Mouse (Mus musculus): ENCODE results near the gene Tcn2. TPM values are rescaled to one million over a fixed set of nuclear protein-coding genes. Genes with fewer than 3 reads are reported as not detected.

The Tcn2 gene
- polyA plus RNA-seq, 1 experiment from 2014 or later, result 21.2 TPM

DNA sequence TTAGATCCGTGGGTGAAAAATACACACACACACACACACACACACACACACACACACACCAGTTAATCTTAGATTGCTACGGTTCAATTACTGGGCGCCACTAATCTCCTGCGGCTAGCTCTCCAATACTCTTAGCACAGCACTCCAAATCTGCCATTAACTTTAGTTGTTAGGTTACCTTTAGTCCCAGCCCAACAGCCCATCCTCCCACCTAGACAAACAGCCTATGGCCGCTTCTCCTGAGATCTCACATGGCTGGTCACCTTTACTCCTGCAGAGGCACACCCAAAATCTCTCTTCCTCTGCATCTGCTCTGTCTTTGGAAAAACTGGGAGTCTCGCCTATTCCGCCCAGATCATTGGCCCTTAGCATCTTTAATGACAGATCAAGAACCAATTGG lies 9.4 kb upstream of the Tcn2 start:
- no peaks in the 10 kb centered on the region for H3K27me3 ChIP-seq (ENCODE audit: control insufficient read depth, insufficient read depth, low read length)

DNA sequence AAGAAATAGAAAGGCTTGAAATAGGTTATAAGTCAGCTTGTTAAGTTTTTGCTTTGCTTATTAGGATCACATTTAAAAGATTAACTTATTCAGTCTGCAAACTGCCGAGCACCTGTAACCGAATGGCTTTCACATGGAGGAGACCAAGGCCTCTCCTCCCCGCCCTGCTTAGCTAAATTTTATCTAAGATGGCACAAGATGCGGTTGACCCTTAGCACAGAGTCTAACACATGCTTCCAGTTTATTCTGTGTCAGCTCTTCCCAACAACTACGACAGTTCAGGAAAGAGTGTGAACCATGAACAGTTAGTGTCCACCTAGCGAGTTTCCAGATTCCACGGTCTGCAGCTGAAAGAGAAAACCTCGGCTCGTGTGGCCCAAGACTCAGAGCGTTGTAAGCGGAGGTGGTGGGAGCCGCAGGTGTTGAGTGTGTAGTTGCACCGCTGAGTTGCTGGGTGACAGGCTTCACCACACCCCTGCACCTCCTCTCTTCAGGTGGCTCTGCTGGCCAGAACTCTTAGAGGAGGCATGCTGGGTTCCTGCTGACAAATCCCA lies 5.4 kb upstream of the Tcn2 start:
- Histone ChIP-seq H3K4me1 (ENCODE audit: control insufficient read depth, insufficient read depth, low read length) (peaks cover 2% of the 10 kb centered on the region; the same call in 1 of the 2 replicates), H3K9me3 (ENCODE audit: control insufficient read depth, low read length) (no peaks in the 10 kb centered on the region), H3K36me3 (ENCODE audit: control insufficient read depth, insufficient read depth, low read length) (no peaks in the 10 kb centered on the region), H3K27me3 (ENCODE audit: control insufficient read depth, insufficient read depth, low read length) (no peaks in the 10 kb centered on the region), H3K4me2 (ENCODE audit: low read length) (no peak overlapping the region), H3K9ac (replicated peaks; ENCODE audit: low read length) (no peak overlapping the region), H3K4me3 (replicated peaks; ENCODE audit: low read depth, low read length) (no peak overlapping the region), H3K27ac (replicated peaks; ENCODE audit: low read depth, low read length) (no peak overlapping the region)
- 83% methylated on average over 13 of the region's 13 CpGs for WGBS
- ATAC-seq (ENCODE audit: low FRiP score, low TSS enrichment) (no peak), DNase-seq (no peak)

More for the DNA sequence above, 9.4 kb upstream of the Tcn2 start:
- Histone ChIP-seq H3K4me1 (ENCODE audit: control insufficient read depth, insufficient read depth, low read length) (no peaks in the 10 kb centered on the region), H3K36me3 (ENCODE audit: control insufficient read depth, insufficient read depth, low read length) (no peaks in the 10 kb centered on the region), H3K9me3 (ENCODE audit: control insufficient read depth, low read length) (no peaks in the 10 kb centered on the region), H3K4me3 (replicated peaks; ENCODE audit: low read depth, low read length) (no peak overlapping the region), H3K4me2 (ENCODE audit: low read length) (no peak overlapping the region), H3K9ac (replicated peaks; ENCODE audit: low read length) (no peak overlapping the region), H3K27ac (replicated peaks; ENCODE audit: low read depth, low read length) (no peak overlapping the region)
- DNase-seq (no peak), ATAC-seq (ENCODE audit: low FRiP score, low TSS enrichment) (no peak)
- WGBS, result 84% methylated on average over 7 of the region's 7 CpGs

- WGBS, result 89% methylated on average over 3 of the region's 3 CpGs
- DNase-seq (no peak), ATAC-seq (ENCODE audit: low FRiP score, low TSS enrichment) (no peak)
- peaks cover 8% of the 10 kb centered on the region for H3K4me1 ChIP-seq (ENCODE audit: control insufficient read depth, insufficient read depth, low read length)
- no peak overlapping the region for H3K4me3 ChIP-seq (replicated peaks; ENCODE audit: low read depth, low read length)
- H3K27me3 ChIP-seq (ENCODE audit: control insufficient read depth, insufficient read depth, low read length), result no peaks in the 10 kb centered on the region
- H3K27ac ChIP-seq (replicated peaks; ENCODE audit: low read depth, low read length), result no peak overlapping the region
- no peak overlapping the region for H3K4me2 ChIP-seq (ENCODE audit: low read length)
- no peak overlapping the region for H3K9ac ChIP-seq (replicated peaks; ENCODE audit: low read length)
- H3K9me3 ChIP-seq (ENCODE audit: control insufficient read depth, low read length), result no peaks in the 10 kb centered on the region
- H3K36me3 ChIP-seq (ENCODE audit: control insufficient read depth, insufficient read depth, low read length), result no peaks in the 10 kb centered on the region
Measured at GRCm38 (mm10) chr11:3936318-3936717, 4.4 kb upstream of the Tcn2 start.

GRCm38 (mm10) chr11:3935135-3935534 lies 3.2 kb upstream of the Tcn2 start:
- 86% methylated on average over 4 of the region's 4 CpGs for WGBS

DNA sequence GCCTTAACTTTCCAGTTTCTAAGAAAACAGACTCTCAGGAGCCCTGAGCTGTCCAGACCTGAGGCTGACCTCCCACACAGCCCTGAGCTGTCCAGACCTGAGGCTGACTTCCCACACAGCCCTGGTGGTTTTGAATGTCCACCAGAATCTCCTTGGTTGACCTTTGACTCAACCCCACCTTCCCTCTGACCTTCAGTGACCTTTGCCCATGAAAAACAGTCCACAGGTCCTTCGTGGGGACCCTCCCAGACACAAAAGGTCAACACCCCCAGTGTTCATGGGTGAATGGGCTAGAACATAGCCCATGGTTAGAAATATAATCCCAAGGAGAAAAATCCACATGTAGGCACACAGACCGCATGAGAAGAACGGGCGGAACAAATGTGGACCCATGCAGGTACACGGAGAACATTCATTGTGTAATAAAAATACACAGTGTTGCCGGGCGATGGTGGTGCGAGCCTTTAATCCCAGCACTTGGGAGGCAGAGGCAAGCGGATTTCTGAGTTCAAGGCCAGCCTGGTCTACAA lies 1.9 kb upstream of the Tcn2 start:
- ATAC-seq (ENCODE audit: low FRiP score, low TSS enrichment) (no peak), DNase-seq (no peak)
- WGBS, result 83% methylated on average over 9 of the region's 9 CpGs
- Histone ChIP-seq H3K9me3 (ENCODE audit: control insufficient read depth, low read length) (no peaks in the 10 kb centered on the region), H3K4me3 (replicated peaks; ENCODE audit: low read depth, low read length) (no peak overlapping the region), H3K4me1 (ENCODE audit: control insufficient read depth, insufficient read depth, low read length) (peaks cover 14% of the 10 kb centered on the region), H3K36me3 (ENCODE audit: control insufficient read depth, insufficient read depth, low read length) (no peaks in the 10 kb centered on the region), H3K9ac (replicated peaks; ENCODE audit: low read length) (no peak overlapping the region), H3K27me3 (ENCODE audit: control insufficient read depth, insufficient read depth, low read length) (no peaks in the 10 kb centered on the region), H3K27ac (replicated peaks; ENCODE audit: low read depth, low read length) (no peak overlapping the region), H3K4me2 (ENCODE audit: low read length) (no peak overlapping the region)

More at GRCm38 (mm10) chr11:3935135-3935534, 3.2 kb upstream of the Tcn2 start:
- Histone ChIP-seq H3K36me3 (ENCODE audit: control insufficient read depth, insufficient read depth, low read length) (no peaks in the 10 kb centered on the region), H3K4me2 (ENCODE audit: low read length) (no peak overlapping the region), H3K27me3 (ENCODE audit: control insufficient read depth, insufficient read depth, low read length) (no peaks in the 10 kb centered on the region), H3K4me1 (ENCODE audit: control insufficient read depth, insufficient read depth, low read length) (peaks cover 14% of the 10 kb centered on the region), H3K9ac (replicated peaks; ENCODE audit: low read length) (no peak overlapping the region), H3K4me3 (replicated peaks; ENCODE audit: low read depth, low read length) (no peak overlapping the region), H3K9me3 (ENCODE audit: control insufficient read depth, low read length) (no peaks in the 10 kb centered on the region), H3K27ac (replicated peaks; ENCODE audit: low read depth, low read length) (no peak overlapping the region)
- DNase-seq (no peak), ATAC-seq (ENCODE audit: low FRiP score, low TSS enrichment) (no peak)

DNA sequence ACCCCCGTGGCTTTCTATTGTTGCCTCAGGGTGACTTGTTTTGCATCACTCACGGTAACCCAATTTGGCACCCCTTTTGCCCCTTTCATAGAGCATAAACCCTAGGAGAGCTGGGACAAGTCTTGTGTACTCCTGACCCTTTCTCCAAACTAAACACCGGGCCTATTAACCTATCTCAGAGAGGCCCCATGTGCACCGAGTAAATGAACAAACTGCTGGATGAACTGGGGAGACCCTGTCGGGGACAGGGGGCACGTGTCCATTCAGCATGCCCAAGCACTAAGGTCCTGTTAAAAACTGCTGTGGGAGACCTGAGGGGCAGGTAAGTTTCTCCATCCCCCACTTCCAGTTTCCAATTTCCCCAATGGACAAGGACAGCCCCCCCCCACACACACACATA lies 1.0 kb downstream of the Tcn2 start:
- DNase-seq (no peak), ATAC-seq (ENCODE audit: low FRiP score, low TSS enrichment) (no peak)
- no peaks in the 10 kb centered on the region for H3K9me3 ChIP-seq (ENCODE audit: control insufficient read depth, low read length)
- H3K27me3 ChIP-seq (ENCODE audit: control insufficient read depth, insufficient read depth, low read length), result no peaks in the 10 kb centered on the region
- H3K4me3 ChIP-seq (replicated peaks; ENCODE audit: low read depth, low read length), result peak overlapping the region; percentile 39
- H3K4me1 ChIP-seq (ENCODE audit: control insufficient read depth, insufficient read depth, low read length), result peaks cover 14% of the 10 kb centered on the region
- H3K36me3 ChIP-seq (ENCODE audit: control insufficient read depth, insufficient read depth, low read length), result no peaks in the 10 kb centered on the region
- no peak overlapping the region for H3K27ac ChIP-seq (replicated peaks; ENCODE audit: low read depth, low read length)
- H3K4me2 ChIP-seq (ENCODE audit: low read length), result peak overlapping the region; percentile 59
- peak overlapping the region; percentile 27; the same call in 1 of the 2 replicates for H3K9ac ChIP-seq (replicated peaks; ENCODE audit: low read length)
- WGBS, result 20% methylated on average over 6 of the region's 6 CpGs

- Histone ChIP-seq H3K9me3 (ENCODE audit: control insufficient read depth, low read length) (no peaks in the 10 kb centered on the region), H3K4me2 (ENCODE audit: low read length) (no peak overlapping the region), H3K36me3 (ENCODE audit: control insufficient read depth, insufficient read depth, low read length) (no peaks in the 10 kb centered on the region; the same call in 1 of the 2 replicates), H3K4me3 (replicated peaks; ENCODE audit: low read depth, low read length) (no peak overlapping the region), H3K27ac (replicated peaks; ENCODE audit: low read depth, low read length) (no peak overlapping the region), H3K27me3 (ENCODE audit: control insufficient read depth, insufficient read depth, low read length) (no peaks in the 10 kb centered on the region), H3K4me1 (ENCODE audit: control insufficient read depth, insufficient read depth, low read length) (peaks cover 14% of the 10 kb centered on the region), H3K9ac (replicated peaks; ENCODE audit: low read length) (no peak overlapping the region)
- DNase-seq (no peak), ATAC-seq (ENCODE audit: low FRiP score, low TSS enrichment) (no peak)
- 68% methylated on average over 4 of the region's 4 CpGs for WGBS
Measured at GRCm38 (mm10) chr11:3930019-3930418, 1.9 kb downstream of the Tcn2 start.

DNA sequence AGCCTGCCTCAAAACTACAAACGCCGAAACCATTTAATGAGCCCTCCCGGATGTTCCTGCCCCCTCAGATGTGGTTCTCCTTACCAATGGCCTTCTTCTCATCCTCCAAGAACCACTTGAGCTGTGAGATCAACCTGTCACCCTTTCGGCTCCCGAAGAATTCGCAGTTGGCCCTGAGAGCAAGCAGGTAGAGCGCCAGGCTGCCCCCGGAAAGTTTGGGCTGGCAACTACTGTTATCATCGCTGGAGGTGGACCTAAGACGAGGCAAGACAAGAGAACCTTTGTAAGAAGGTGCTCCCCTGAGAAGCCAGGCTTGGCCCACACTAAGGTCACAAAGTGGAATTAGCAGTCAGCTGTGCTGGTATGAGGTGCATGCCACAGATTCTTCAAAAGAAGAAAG lies 6.0 kb downstream of the Tcn2 start:
- H3K4me2 ChIP-seq (ENCODE audit: low read length), result no peak overlapping the region
- DNase-seq, result no peak
- H3K4me3 ChIP-seq (replicated peaks; ENCODE audit: low read depth, low read length), result no peak overlapping the region
- H3K27me3 ChIP-seq (ENCODE audit: control insufficient read depth, insufficient read depth, low read length), result no peaks in the 10 kb centered on the region
- no peak for ATAC-seq (ENCODE audit: low FRiP score, low TSS enrichment)
- H3K27ac ChIP-seq (replicated peaks; ENCODE audit: low read depth, low read length), result no peak overlapping the region
- H3K9me3 ChIP-seq (ENCODE audit: control insufficient read depth, low read length), result no peaks in the 10 kb centered on the region
- no peak overlapping the region for H3K9ac ChIP-seq (replicated peaks; ENCODE audit: low read length)
- peaks cover 1% of the 10 kb centered on the region; the same call in 1 of the 2 replicates for H3K4me1 ChIP-seq (ENCODE audit: control insufficient read depth, insufficient read depth, low read length)
- 93% methylated on average over 10 of the region's 10 CpGs for WGBS
- peaks cover 5% of the 10 kb centered on the region; the same call in 1 of the 2 replicates for H3K36me3 ChIP-seq (ENCODE audit: control insufficient read depth, insufficient read depth, low read length)

GRCm38 (mm10) chr11:3922731-3923130 lies 9.2 kb downstream of the Tcn2 start:
- no peaks in the 10 kb centered on the region for H3K9me3 ChIP-seq (ENCODE audit: control insufficient read depth, low read length)
- no peak overlapping the region for H3K4me2 ChIP-seq (ENCODE audit: low read length)
- no peak for DNase-seq
- ATAC-seq (ENCODE audit: low FRiP score, low TSS enrichment), result no peak
- no peak overlapping the region for H3K9ac ChIP-seq (replicated peaks; ENCODE audit: low read length)
- no peak overlapping the region for H3K27ac ChIP-seq (replicated peaks; ENCODE audit: low read depth, low read length)
- peaks cover 5% of the 10 kb centered on the region; the same call in 1 of the 2 replicates for H3K36me3 ChIP-seq (ENCODE audit: control insufficient read depth, insufficient read depth, low read length)
- H3K4me1 ChIP-seq (ENCODE audit: control insufficient read depth, insufficient read depth, low read length), result no peaks in the 10 kb centered on the region
- 97% methylated on average over 6 of the region's 6 CpGs for whole genome bisulfite sequencing
- no peak overlapping the region for H3K4me3 ChIP-seq (replicated peaks; ENCODE audit: low read depth, low read length)
- H3K27me3 ChIP-seq (ENCODE audit: control insufficient read depth, insufficient read depth, low read length), result no peaks in the 10 kb centered on the region

Measured in midbrain, embryonic 14.5 days (tissue).